Mouse (Mus musculus): ENCODE results near the gene Hapln4. TPM values are rescaled to one million over a fixed set of nuclear protein-coding genes. Genes with fewer than 3 reads are reported as not detected.

Gene Hapln4
- polyA plus RNA-seq, 1 experiment, result 0.84 TPM

- Histone ChIP-seq H3K4me1 (ENCODE audit: control insufficient read depth, insufficient read depth, low read length) (no peaks in the 10 kb centered on the region), H3K27ac (ENCODE audit: insufficient read depth, low read length) (no peak overlapping the region), H3K4me3 (ENCODE audit: insufficient read depth, low read length) (no peak overlapping the region)
- TF ChIP-seq POLR2A (IDR thresholded peaks at IDR 0.05; ENCODE audit: low read depth, low read length), result peak; percentile 18; the same call in 1 of the 2 replicates
- TF ChIP-seq CTCF (IDR thresholded peaks at IDR 0.05; ENCODE audit: borderline replicate concordance, insufficient read depth, low read length), result no peak
These were observed 9.5 kb downstream of the Hapln4 start for GRCm38 (mm10) chr8:70092786-70093185.

DNA sequence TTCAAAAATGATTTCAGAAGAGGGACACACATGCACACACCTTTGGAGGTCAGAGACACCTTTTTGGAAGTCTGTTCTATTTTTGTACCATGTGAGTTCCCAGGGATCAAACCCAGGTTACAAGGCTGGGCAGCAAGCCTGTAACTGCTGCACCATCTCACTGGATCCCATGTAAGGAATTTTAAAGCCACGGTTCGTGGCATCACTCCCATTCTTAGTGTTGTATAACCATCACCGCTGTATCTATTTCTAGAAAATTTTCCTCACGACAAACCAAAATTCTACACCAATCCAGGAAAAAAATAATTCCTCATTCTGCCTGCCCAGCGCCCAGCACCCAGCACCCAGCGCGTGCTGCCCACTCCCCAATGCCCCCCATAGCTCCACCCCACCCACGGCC is 16.0 kb downstream of the Hapln4 start:
- TF ChIP-seq CTCF (IDR thresholded peaks at IDR 0.05; ENCODE audit: borderline replicate concordance, insufficient read depth, low read length) (no peak), POLR2A (IDR thresholded peaks at IDR 0.05; ENCODE audit: low read depth, low read length) (no peak)
- no peaks in the 10 kb centered on the region for H3K4me1 ChIP-seq (ENCODE audit: control insufficient read depth, insufficient read depth, low read length)
- H3K4me3 ChIP-seq (ENCODE audit: insufficient read depth, low read length), result no peak overlapping the region
- no peak overlapping the region for H3K27ac ChIP-seq (ENCODE audit: insufficient read depth, low read length)

DNA sequence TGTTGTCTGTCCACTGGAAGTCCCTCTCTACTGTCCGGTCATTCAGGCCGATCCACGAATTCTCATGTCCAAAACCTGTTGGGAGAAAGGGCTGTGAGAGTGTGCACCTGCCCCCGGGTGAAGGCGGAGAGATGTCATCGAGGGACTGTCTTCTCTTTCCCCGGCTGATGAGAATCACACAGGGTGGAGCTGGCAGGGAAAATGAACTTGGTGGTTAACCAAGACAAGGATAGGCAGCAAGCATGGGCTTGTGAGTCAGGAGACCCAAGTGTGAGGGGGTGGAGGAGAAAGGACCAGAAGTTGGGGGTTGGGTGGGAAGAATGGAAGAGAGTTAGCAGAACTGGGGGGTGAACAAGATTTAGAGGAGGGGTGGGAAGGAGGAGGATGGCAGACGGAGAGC is 17.0 kb downstream of the Hapln4 start:
- Histone ChIP-seq H3K4me3 (ENCODE audit: insufficient read depth, low read length) (no peak overlapping the region), H3K4me1 (ENCODE audit: control insufficient read depth, insufficient read depth, low read length) (no peaks in the 10 kb centered on the region), H3K27ac (ENCODE audit: insufficient read depth, low read length) (no peak overlapping the region)
- TF ChIP-seq POLR2A (IDR thresholded peaks at IDR 0.05; ENCODE audit: low read depth, low read length), result no peak
- no peak for TF ChIP-seq CTCF (IDR thresholded peaks at IDR 0.05; ENCODE audit: borderline replicate concordance, insufficient read depth, low read length)

DNA sequence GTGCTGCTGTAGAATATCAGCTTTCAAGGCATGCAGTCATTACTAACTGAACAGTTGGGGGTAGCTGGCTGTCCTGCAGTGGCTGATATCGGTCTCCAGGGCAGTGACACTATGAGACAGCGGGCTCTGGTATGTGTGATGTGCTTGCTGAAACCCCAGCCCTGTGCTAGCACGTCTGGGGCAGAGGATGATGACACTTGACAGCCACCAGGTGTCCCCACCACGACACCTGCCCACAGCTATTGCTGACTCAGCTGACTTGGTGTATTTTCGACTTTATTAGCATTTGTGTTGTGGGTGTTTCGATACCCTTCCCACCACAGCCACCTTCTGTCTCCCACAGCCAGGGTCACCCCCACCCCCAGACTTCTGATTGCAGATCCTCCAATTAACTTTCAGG is 21.2 kb downstream of the Hapln4 start:
- TF ChIP-seq CTCF (IDR thresholded peaks at IDR 0.05; ENCODE audit: borderline replicate concordance, insufficient read depth, low read length) (peak; percentile 71; the same call in 1 of the 2 replicates), POLR2A (IDR thresholded peaks at IDR 0.05; ENCODE audit: low read depth, low read length) (no peak)
- Histone ChIP-seq H3K27ac (ENCODE audit: insufficient read depth, low read length) (no peak overlapping the region), H3K4me1 (ENCODE audit: control insufficient read depth, insufficient read depth, low read length) (no peaks in the 10 kb centered on the region), H3K4me3 (ENCODE audit: insufficient read depth, low read length) (no peak overlapping the region)

DNA sequence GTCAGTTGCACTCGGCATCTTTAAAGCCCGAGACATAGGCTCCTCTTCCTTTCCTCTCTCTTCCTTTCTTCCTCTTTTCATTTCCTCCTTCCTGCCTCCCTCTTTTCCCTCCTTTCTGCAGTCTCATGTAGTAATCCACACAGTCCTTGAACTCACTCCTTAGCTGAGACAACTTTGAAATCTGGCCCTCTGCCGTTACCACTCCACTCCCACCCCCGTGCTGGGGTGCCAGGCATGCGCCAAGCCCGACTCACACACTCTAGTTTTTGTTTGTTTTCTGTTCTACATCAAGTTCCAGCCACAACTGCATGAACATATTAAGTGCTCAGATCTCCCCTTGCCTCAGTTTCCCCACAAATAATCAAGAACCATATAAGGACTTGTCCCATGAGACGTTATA is 21.7 kb downstream of the Hapln4 start:
- TF ChIP-seq POLR2A (IDR thresholded peaks at IDR 0.05; ENCODE audit: low read depth, low read length), result no peak
- Histone ChIP-seq H3K4me3 (ENCODE audit: insufficient read depth, low read length) (no peak overlapping the region), H3K4me1 (ENCODE audit: control insufficient read depth, insufficient read depth, low read length) (no peaks in the 10 kb centered on the region), H3K27ac (ENCODE audit: insufficient read depth, low read length) (no peak overlapping the region)

GRCm38 (mm10) chr8:70110451-70110850 is 27.2 kb downstream of the Hapln4 start:
- H3K4me1 ChIP-seq (ENCODE audit: control insufficient read depth, insufficient read depth, low read length), result no peaks in the 10 kb centered on the region
- H3K27ac ChIP-seq (ENCODE audit: insufficient read depth, low read length), result no peak overlapping the region
- TF ChIP-seq CTCF (IDR thresholded peaks at IDR 0.05; ENCODE audit: borderline replicate concordance, insufficient read depth, low read length) (no peak), POLR2A (IDR thresholded peaks at IDR 0.05; ENCODE audit: low read depth, low read length) (no peak)
- no peak overlapping the region for H3K4me3 ChIP-seq (ENCODE audit: insufficient read depth, low read length)

- Histone ChIP-seq H3K4me3 (ENCODE audit: insufficient read depth, low read length) (no peak overlapping the region), H3K27ac (ENCODE audit: insufficient read depth, low read length) (no peak overlapping the region), H3K4me1 (ENCODE audit: control insufficient read depth, insufficient read depth, low read length) (no peaks in the 10 kb centered on the region)
- TF ChIP-seq POLR2A (IDR thresholded peaks at IDR 0.05; ENCODE audit: low read depth, low read length) (no peak), CTCF (IDR thresholded peaks at IDR 0.05; ENCODE audit: borderline replicate concordance, insufficient read depth, low read length) (no peak)
These were observed 28.0 kb downstream of the Hapln4 start for GRCm38 (mm10) chr8:70111192-70111795.

DNA sequence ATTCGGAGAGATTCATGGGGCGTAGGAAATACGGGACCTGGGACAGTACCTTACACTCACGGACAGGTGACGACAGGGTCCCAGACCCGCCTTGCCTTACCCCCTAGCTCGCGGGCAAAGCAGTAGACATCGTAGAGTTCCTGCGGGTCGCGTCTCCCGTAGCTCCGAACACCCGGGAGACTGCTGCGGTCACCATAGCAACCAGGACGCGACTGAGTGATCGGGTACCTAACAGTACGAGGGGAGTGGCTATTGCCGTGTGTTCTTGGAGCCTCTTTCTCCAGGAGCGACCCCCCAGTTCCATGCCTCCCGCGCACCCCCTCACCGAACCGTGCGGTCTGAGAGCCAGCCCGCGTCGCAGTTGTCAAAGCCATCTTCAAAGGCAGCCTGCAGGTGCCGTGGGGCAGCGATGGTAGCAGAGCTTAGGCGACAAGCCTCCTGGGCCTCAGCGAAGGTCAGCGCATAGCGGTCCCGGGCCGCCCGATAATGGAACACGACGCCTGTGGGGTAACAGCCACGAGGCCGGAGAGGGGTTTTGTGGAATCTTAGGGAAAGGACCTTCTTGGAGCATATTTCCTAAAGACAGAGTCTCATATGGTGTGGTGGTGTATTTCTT is 29.3 kb downstream of the Hapln4 start:
- Histone ChIP-seq H3K4me3 (ENCODE audit: insufficient read depth, low read length) (no peak overlapping the region), H3K4me1 (ENCODE audit: control insufficient read depth, insufficient read depth, low read length) (no peaks in the 10 kb centered on the region), H3K27ac (ENCODE audit: insufficient read depth, low read length) (no peak overlapping the region)
- no peak for TF ChIP-seq POLR2A (IDR thresholded peaks at IDR 0.05; ENCODE audit: low read depth, low read length)
- no peak for TF ChIP-seq CTCF (IDR thresholded peaks at IDR 0.05; ENCODE audit: borderline replicate concordance, insufficient read depth, low read length)

GRCm38 (mm10) chr8:70114488-70114887 is 31.2 kb downstream of the Hapln4 start:
- TF ChIP-seq POLR2A (IDR thresholded peaks at IDR 0.05; ENCODE audit: low read depth, low read length), result no peak
- TF ChIP-seq CTCF (IDR thresholded peaks at IDR 0.05; ENCODE audit: borderline replicate concordance, insufficient read depth, low read length), result no peak
- H3K27ac ChIP-seq (ENCODE audit: insufficient read depth, low read length), result no peak overlapping the region
- no peaks in the 10 kb centered on the region for H3K4me1 ChIP-seq (ENCODE audit: control insufficient read depth, insufficient read depth, low read length)
- no peak overlapping the region for H3K4me3 ChIP-seq (ENCODE audit: insufficient read depth, low read length)

DNA sequence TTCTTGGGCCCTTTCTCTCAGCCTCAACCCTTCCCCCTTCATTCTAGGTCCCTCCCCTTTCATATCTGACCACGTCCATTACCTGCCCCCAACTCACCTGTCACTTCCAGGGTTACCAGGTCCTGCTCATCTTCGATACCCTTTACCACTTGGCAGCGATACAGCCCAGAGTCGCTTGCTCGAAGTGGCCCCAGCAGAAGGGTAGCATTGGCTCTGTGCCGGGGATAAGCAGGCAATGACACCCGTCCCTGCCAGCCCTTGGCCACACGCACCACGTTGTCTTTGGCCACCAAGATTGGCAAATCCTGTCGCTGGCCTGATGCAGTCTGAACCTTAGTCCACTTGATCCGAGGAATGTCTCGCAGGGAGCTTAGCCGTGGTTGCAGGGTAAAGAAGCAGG is 31.6 kb downstream of the Hapln4 start:
- Histone ChIP-seq H3K4me3 (ENCODE audit: insufficient read depth, low read length) (no peak overlapping the region), H3K27ac (ENCODE audit: insufficient read depth, low read length) (no peak overlapping the region), H3K4me1 (ENCODE audit: control insufficient read depth, insufficient read depth, low read length) (no peaks in the 10 kb centered on the region)
- TF ChIP-seq POLR2A (IDR thresholded peaks at IDR 0.05; ENCODE audit: low read depth, low read length), result no peak
- TF ChIP-seq CTCF (IDR thresholded peaks at IDR 0.05; ENCODE audit: borderline replicate concordance, insufficient read depth, low read length), result no peak
